Mouse (Mus musculus) neural tube, embryonic 12.5 days (tissue): ENCODE data around the gene Shisa5. TPM values are rescaled to one million over a fixed set of nuclear protein-coding genes. Genes with fewer than 3 reads are reported as not detected.

ENCODE experiments used
- ATAC-seq: fragments of 200-750 bp; cut with Nextera tagmentation; 2 replicates; pipeline ENCODE4 v1.8.0; 2017; ENCODE audit warnings: low read depth, mild to moderate bottlenecking, moderate TSS enrichment, moderate library complexity; ENCODE audit not compliant: low FRiP score
- H3K27ac ChIP-seq: fragments of 300-500 bp; sonication (generic); 2 replicates; pipeline ENCODE4 v1.5.1; 2016
- H3K27me3 ChIP-seq: fragments of 300-500 bp; sonication (generic); replicated peaks from 2 replicates; pipeline ENCODE4 v1.6.1; 2016; ENCODE audit warnings: mild to moderate bottlenecking
- H3K36me3 ChIP-seq: fragments of 300-500 bp; sonication (generic); 2 replicates; pipeline ENCODE4 v1.6.1; 2016; ENCODE audit warnings: mild to moderate bottlenecking
- H3K4me1 ChIP-seq: fragments of 300-500 bp; sonication (generic); 2 replicates; pipeline ENCODE4 v1.6.1; 2016
- H3K4me2 ChIP-seq: fragments of 300-500 bp; sonication (generic); replicated peaks from 2 replicates; pipeline ENCODE4 v1.6.1; 2016; ENCODE audit warnings: mild to moderate bottlenecking
- H3K4me3 ChIP-seq: fragments of 300-500 bp; sonication (generic); 2 replicates; pipeline ENCODE4 v1.5.1; 2016
- H3K9ac ChIP-seq: fragments of 300-500 bp; sonication (generic); 2 replicates; pipeline ENCODE4 v1.6.1; 2016; ENCODE audit warnings: mild to moderate bottlenecking
- H3K9me3 ChIP-seq: fragments of 300-500 bp; sonication (generic); 2 replicates; pipeline ENCODE4 v1.6.1; 2016; ENCODE audit warnings: mild to moderate bottlenecking
- WGBS: fragments of 180-500 bp; shearing (Covaris S2); methylation state at CpG from one replicate; pipeline ENCODE4 v1.1.7; 2016; 5-methylcytosine and 5-hydroxymethylcytosine counted together
- polyA plus RNA-seq: library from polyadenylated mRNA; unstranded; fragments of >200 nt; fragmentation: Nextera tagmentation; extraction: Ambion mirVana; gene quantifications from 2 replicates; pipeline ENCODE4 v1.2.1, GENCODE M21; 2016

Shisa5 gene
- polyA plus RNA-seq, 1 experiment from 2014 or later = 45.0 TPM

DNA sequence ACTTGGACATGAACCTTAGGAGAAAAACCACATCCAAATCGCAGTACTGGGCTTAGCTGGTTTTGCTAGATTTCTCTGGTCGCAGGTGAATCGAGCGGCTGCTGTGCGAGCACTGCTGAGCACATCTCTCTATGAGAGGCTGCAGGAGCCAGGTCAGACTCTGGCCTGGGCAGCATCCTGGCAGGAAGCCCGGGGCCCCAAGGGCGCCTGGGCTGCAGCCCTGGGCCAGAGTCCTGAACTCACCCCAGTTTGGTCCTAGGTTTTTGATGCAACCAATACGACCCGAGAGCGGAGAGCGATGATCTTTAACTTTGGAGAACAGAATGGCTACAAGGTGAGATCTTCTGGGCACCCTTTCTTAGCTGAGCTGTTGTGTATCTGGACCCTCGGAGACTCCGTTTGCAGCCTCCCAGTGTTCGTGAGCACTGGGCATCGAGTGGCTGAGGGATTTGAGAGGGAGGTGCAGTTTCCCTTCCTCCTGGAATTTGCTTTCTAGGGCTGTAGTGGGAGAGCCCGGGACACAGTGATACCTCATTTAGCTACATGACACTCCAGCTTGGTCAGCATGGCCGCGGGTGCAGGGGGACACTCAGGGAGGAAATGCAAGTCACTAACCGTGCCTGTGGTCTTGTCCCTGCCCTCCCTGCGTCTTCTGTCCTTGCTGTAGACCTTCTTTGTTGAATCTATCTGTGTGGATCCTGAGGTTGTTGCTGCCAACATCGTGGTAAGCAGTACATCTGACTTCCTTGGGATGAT is 31.2 kb upstream of the Shisa5 start:
- no peaks in the 10 kb centered on the region for H3K9me3 ChIP-seq
- H3K9ac ChIP-seq = no peak overlapping the region
- no peak overlapping the region for H3K4me2 ChIP-seq
- H3K36me3 ChIP-seq = peaks cover 11% of the 10 kb centered on the region; the same call in 1 of the 2 replicates
- 85% methylated on average over 21 of the region's 21 CpGs for WGBS
- no peak overlapping the region for H3K4me3 ChIP-seq
- no peaks in the 10 kb centered on the region for H3K27me3 ChIP-seq
- no peaks in the 10 kb centered on the region for H3K4me1 ChIP-seq
- no peak overlapping the region for H3K27ac ChIP-seq
- ATAC-seq = no peak

GRCm38 (mm10) chr9:109008081-109008480 is 30.3 kb upstream of the Shisa5 start:
- Histone ChIP-seq H3K9ac (no peak overlapping the region), H3K4me1 (no peaks in the 10 kb centered on the region), H3K4me2 (no peak overlapping the region), H3K4me3 (no peak overlapping the region), H3K9me3 (no peaks in the 10 kb centered on the region), H3K27ac (no peak overlapping the region), H3K27me3 (no peaks in the 10 kb centered on the region), H3K36me3 (peaks cover 11% of the 10 kb centered on the region; the same call in 1 of the 2 replicates)
- ATAC-seq = no peak
- 83% methylated on average over 9 of the region's 9 CpGs for WGBS

DNA sequence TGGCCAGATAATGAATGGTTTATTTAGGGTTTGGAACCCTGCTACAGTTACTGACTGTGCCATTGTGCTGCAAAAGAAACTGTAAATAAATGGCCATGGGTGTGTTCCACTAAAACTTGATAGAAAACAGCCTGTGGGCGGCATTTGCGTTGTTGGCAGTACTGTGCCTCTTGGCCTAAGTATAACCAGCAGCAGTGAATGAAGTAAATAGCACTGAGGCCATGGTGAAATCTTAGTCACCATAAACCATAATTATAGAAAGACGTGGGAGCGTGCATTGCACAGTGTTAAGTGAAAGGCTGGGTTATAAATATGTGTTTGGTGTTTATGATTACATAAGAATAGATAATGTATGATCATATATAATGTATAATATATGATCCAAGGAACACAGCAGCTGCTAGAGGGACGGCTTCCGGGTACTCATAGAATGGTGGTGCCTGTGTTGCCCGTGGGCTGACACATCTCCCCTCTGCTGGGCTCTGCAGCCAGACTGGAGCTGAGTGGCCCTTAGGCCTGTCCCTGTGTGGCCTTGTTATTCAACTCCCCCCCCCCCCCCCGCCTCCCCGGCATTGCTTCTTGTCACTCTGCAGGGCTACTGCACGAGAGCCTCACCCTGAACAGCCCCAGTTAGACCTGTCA is 29.2 kb upstream of the Shisa5 start:
- H3K4me3 ChIP-seq = no peak overlapping the region
- H3K9ac ChIP-seq = no peak overlapping the region
- no peaks in the 10 kb centered on the region for H3K9me3 ChIP-seq
- H3K36me3 ChIP-seq = peaks cover 11% of the 10 kb centered on the region; the same call in 1 of the 2 replicates
- 73% methylated on average over 10 of the region's 10 CpGs for WGBS
- H3K27me3 ChIP-seq = no peaks in the 10 kb centered on the region
- no peaks in the 10 kb centered on the region for H3K4me1 ChIP-seq
- H3K4me2 ChIP-seq = no peak overlapping the region
- no peak overlapping the region for H3K27ac ChIP-seq
- no peak for ATAC-seq

DNA sequence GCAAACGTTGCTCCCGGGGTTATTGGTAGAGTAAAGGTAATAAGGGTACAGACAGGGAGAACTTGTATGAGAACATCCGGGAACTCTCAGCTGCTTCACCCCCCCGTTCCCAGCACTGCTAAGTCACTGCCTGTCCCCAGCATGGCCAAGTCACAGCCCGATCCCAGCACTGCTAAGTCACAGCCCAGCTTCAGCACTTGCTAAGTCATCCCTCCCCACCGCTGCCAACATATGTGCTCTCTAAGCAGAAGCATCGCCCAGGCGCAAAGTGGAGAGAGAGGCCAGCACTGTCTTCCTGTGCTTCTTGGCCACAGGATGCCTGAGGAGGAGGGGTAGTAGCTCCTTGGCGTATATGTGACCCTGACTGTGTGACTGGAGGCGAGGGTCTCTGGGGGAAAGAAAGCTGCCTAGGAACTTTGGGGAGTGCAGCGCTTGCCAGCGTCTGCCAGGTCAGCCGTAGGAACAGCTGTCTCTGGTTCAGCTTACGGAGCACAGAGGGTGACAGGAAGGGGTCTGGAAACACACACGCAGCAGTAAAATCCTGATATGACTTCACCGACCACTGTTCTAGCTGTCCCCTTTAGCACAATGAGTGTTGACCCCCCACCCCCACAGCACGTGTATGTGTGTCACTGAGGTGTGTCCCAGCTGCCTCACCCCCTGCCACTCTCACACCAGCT is 28.6 kb upstream of the Shisa5 start:
- H3K27me3 ChIP-seq = no peaks in the 10 kb centered on the region
- no peak overlapping the region for H3K27ac ChIP-seq
- WGBS = 58% methylated on average over 17 of the region's 17 CpGs
- no peaks in the 10 kb centered on the region for H3K9me3 ChIP-seq
- no peak overlapping the region for H3K4me2 ChIP-seq
- H3K36me3 ChIP-seq = peaks cover 11% of the 10 kb centered on the region; the same call in 1 of the 2 replicates
- H3K9ac ChIP-seq = no peak overlapping the region
- no peak for ATAC-seq
- H3K4me3 ChIP-seq = no peak overlapping the region
- no peaks in the 10 kb centered on the region for H3K4me1 ChIP-seq

DNA sequence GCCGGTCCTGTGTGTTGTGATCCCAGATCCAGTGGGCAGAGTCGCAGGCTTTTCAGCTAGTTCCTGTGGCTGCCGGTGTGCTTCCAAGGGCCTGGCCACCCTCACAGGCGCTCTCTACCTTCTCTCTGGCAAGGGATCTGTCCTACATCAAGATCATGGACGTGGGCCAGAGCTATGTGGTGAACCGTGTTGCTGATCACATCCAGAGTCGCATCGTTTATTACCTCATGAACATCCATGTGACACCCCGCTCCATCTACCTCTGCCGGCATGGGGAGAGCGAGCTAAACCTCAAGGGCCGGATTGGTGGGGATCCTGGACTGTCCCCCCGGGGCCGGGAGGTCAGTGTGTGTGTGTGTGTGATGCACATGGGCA is 28.1 kb upstream of the Shisa5 start:
- no peaks in the 10 kb centered on the region for H3K9me3 ChIP-seq
- no peaks in the 10 kb centered on the region for H3K27me3 ChIP-seq
- no peak overlapping the region for H3K4me2 ChIP-seq
- H3K9ac ChIP-seq = no peak overlapping the region
- H3K4me1 ChIP-seq = no peaks in the 10 kb centered on the region
- 85% methylated on average over 14 of the region's 14 CpGs for WGBS
- H3K27ac ChIP-seq = no peak overlapping the region
- H3K4me3 ChIP-seq = no peak overlapping the region
- peaks cover 11% of the 10 kb centered on the region; the same call in 1 of the 2 replicates for H3K36me3 ChIP-seq
- no peak for ATAC-seq

GRCm38 (mm10) chr9:109015397-109015796 is 23.0 kb upstream of the Shisa5 start:
- WGBS = 71% methylated on average over 8 of the region's 8 CpGs
- Histone ChIP-seq H3K9me3 (no peaks in the 10 kb centered on the region), H3K27me3 (no peaks in the 10 kb centered on the region), H3K4me2 (no peak overlapping the region), H3K27ac (no peak overlapping the region), H3K9ac (no peak overlapping the region), H3K36me3 (peaks cover 10% of the 10 kb centered on the region; the same call in 1 of the 2 replicates), H3K4me1 (no peaks in the 10 kb centered on the region), H3K4me3 (no peak overlapping the region)
- ATAC-seq = no peak

DNA sequence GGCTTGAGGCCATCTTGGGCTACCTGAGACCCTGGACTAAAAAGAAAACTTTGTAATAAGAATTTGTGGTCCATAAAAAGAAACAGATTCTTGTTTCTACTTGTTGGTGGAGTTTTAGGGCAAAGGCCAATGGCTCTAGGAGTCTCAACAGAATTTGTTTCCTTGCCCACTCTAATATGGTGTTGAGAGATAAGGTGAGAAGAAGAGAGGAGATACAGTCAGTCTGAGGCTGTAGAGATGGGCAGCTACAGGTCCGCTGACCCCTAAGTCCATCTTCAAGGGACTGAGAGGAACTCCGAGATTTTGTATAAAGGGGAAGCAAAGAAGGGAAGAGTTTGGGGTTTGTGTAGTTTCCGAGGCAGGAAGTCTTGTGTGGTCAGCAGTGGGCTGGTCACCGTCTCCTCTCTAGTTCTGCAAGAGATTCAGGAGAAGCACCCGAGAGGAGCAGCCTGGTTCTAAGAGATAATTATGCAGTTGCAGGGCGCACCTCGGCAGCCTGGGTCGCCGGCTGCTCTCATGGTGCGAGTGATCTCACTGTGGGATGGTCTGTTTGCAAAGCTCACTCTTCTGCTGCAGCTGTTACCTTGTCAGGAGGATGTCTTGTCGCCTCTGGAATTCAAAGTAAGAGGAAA is 21.3 kb upstream of the Shisa5 start:
- no peak overlapping the region for H3K4me2 ChIP-seq
- no peak for ATAC-seq
- peaks cover 3% of the 10 kb centered on the region; the same call in 1 of the 2 replicates for H3K36me3 ChIP-seq
- H3K27me3 ChIP-seq = no peaks in the 10 kb centered on the region
- H3K4me1 ChIP-seq = no peaks in the 10 kb centered on the region
- H3K9me3 ChIP-seq = no peaks in the 10 kb centered on the region
- WGBS = 71% methylated on average over 11 of the region's 11 CpGs
- no peak overlapping the region for H3K9ac ChIP-seq
- no peak overlapping the region for H3K27ac ChIP-seq
- no peak overlapping the region for H3K4me3 ChIP-seq

- H3K9me3 ChIP-seq = no peaks in the 10 kb centered on the region
- 82% methylated on average over 4 of the region's 4 CpGs for WGBS
- no peaks in the 10 kb centered on the region for H3K27me3 ChIP-seq
- H3K4me1 ChIP-seq = no peaks in the 10 kb centered on the region
- H3K4me2 ChIP-seq = no peak overlapping the region
- H3K4me3 ChIP-seq = no peak overlapping the region
- H3K27ac ChIP-seq = no peak overlapping the region
- H3K36me3 ChIP-seq = peaks cover 13% of the 10 kb centered on the region; the same call in 1 of the 2 replicates
- no peak overlapping the region for H3K9ac ChIP-seq
- ATAC-seq = no peak
Observed at GRCm38 (mm10) chr9:109021428-109021827, 16.9 kb upstream of the Shisa5 start.

- H3K9me3 ChIP-seq = no peaks in the 10 kb centered on the region
- no peak overlapping the region for H3K9ac ChIP-seq
- ATAC-seq = no peak
- no peak overlapping the region for H3K4me2 ChIP-seq
- no peak overlapping the region for H3K27ac ChIP-seq
- peaks cover 16% of the 10 kb centered on the region; the same call in 1 of the 2 replicates for H3K36me3 ChIP-seq
- no peaks in the 10 kb centered on the region for H3K27me3 ChIP-seq
- no peak overlapping the region for H3K4me3 ChIP-seq
- 93% methylated on average over 17 of the region's 17 CpGs for WGBS
- no peaks in the 10 kb centered on the region for H3K4me1 ChIP-seq
Observed at GRCm38 (mm10) chr9:109022866-109023685, 15.3 kb upstream of the Shisa5 start.

DNA sequence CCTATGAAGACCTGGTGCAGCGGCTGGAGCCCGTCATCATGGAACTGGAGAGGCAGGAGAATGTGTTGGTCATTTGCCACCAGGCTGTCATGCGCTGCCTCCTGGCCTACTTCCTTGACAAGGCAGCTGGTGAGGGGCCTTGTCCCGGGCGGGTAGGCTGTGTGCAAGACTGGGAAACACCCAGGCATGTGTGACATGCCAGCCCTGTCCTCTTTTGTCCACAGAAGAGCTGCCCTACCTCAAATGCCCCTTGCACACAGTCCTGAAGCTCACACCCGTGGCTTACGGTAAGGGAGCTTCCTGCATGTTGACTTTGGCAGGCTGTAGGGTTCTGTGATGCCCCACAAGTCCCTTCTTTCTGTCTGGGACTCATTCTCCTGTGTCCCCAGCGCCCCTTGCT is 10.8 kb upstream of the Shisa5 start:
- no peak for ATAC-seq
- H3K9me3 ChIP-seq = no peaks in the 10 kb centered on the region
- H3K27me3 ChIP-seq = no peaks in the 10 kb centered on the region
- peaks cover 23% of the 10 kb centered on the region; the same call in 1 of the 2 replicates for H3K36me3 ChIP-seq
- H3K4me1 ChIP-seq = no peaks in the 10 kb centered on the region
- H3K4me3 ChIP-seq = no peak overlapping the region
- no peak overlapping the region for H3K27ac ChIP-seq
- WGBS = 82% methylated on average over 8 of the region's 8 CpGs
- H3K9ac ChIP-seq = no peak overlapping the region
- H3K4me2 ChIP-seq = no peak overlapping the region

DNA sequence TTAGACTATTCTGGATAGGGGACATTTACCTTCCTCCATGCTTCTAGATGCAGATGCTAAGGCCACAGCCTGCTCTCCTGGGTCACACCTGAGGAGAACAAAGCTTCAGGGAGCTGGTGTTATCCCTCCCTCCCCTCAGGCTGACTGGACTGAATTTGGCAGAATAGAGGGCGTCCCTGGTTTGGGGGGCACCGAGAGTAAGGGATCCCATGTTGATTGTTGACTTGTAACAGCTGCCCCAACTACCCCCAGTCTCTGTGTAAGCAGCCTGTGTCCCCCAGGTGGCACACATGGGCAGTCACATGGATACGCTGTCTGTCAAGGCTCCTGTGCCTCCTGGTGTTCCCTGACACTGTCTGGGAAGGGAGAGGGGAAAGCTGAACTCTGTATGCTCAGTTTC is 9.9 kb upstream of the Shisa5 start:
- Histone ChIP-seq H3K4me1 (no peaks in the 10 kb centered on the region), H3K9me3 (no peaks in the 10 kb centered on the region), H3K36me3 (peaks cover 22% of the 10 kb centered on the region; the same call in 1 of the 2 replicates), H3K4me3 (no peak overlapping the region), H3K4me2 (no peak overlapping the region), H3K9ac (no peak overlapping the region), H3K27me3 (no peaks in the 10 kb centered on the region), H3K27ac (no peak overlapping the region)
- 82% methylated on average over 3 of the region's 3 CpGs for WGBS
- no peak for ATAC-seq
